Mouse (Mus musculus) adrenal gland, postnatal 4 days (tissue): ENCODE results near the gene Gm20388. TPM values are rescaled to one million over a fixed set of nuclear protein-coding genes. Genes with fewer than 3 reads are reported as not detected.

Source experiments
- DNase-seq, 2 experiments: peaks; one replicate each; pipeline ENCODE4 v3.0.0; 2021 to 2022; ENCODE audit warnings: low spot score in 2 of 2, mixed read lengths in 2 of 2
- total RNA-seq, 2 experiments: library from RNA; stranded (reverse); gene quantifications; 2 replicates each; pipeline ENCODE4 v1.2.3; 2021

The Gm20388 gene
- total RNA-seq, 2 experiments from 2014 or later: 8.8 TPM; not detected in 1

- no peak for DNase-seq
These were observed 3913.0 kb downstream of the Gm20388 start for GRCm38 (mm10) chr8:123823532-123824123.

GRCm38 (mm10) chr8:123826001-123826400, 3915.4 kb downstream of the Gm20388 start:
- DNase-seq: no peak

DNA sequence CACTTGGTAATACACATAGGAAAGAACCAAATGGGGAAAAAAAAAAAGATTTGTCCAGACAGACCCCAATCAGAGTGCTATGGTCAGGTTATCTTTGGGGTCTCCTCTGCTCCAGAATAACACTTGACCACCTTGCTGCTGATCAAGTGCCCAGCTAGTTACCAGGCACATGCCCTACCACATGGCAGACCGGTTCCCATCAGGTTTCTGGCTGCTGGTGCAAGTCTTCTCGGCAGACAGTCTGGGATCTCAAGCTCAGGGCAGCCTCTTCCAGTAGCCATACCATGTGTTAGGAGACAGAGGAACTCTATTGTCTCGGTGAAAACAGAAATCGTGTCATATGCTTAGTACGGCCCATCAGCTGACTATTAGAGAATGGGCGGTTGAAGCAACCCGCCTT, 3916.1 kb downstream of the Gm20388 start:
- DNase-seq: no peak

DNA sequence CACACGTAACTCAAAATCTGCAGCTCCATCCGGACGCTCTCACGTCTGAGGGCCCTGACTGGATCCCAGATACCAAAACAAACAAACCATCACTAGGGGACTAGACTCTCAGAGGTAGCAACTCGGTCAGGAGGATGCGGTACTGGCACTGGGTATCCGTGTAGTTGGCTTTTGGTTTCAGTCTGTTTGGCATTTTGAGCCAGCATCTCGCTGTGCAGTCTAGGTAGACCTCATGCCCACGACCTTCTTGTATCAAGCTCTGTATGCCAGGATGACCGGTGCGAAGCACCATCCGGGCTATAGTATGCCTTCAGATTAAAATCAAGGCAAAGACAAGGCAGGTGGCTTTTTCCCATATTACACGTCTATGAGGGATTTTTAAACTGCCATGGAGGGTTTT, 3916.9 kb downstream of the Gm20388 start:
- DNase-seq: no peak

DNA sequence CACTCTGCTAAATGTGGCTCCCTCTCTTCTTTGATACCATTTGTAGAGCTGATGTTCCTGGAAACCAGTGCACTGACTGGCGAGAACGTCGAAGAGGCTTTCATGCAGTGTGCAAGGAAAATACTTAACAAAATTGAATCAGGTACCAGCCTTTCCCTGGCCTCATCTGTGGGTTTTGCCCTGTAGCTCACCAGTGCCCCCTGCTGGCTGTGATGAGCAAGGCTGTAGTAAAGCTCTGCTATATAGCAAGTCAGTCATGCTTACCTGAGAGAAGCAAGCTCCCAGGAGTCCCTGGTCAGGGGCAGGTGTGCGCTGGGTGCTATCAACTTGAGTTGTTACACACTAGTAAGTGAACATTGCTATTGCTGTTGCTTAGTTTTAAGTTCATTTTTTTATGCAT, 3922.1 kb downstream of the Gm20388 start:
- DNase-seq: peak in 1 of 2 experiments; percentile 24

DNA sequence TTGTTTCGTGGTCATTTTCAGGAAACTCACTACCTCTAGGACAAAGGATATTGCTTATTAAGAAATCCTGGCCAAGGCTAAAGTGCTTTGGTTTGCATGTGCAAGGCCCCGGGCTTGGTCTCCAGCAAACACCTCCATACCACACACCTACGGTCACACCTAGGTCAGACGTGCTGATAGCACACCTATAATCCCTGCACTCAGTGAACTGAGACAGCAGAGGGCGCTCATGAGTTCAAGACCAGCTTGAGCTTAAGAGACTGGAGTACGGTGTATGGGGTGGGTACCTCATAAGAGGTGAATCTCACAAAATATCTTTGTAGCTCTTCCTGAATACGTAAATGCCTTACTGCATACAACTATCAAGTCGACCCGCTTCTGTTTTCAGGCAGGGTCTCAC, 3924.8 kb downstream of the Gm20388 start:
- DNase-seq: peak in 1 of 2 experiments; percentile 39

DNA sequence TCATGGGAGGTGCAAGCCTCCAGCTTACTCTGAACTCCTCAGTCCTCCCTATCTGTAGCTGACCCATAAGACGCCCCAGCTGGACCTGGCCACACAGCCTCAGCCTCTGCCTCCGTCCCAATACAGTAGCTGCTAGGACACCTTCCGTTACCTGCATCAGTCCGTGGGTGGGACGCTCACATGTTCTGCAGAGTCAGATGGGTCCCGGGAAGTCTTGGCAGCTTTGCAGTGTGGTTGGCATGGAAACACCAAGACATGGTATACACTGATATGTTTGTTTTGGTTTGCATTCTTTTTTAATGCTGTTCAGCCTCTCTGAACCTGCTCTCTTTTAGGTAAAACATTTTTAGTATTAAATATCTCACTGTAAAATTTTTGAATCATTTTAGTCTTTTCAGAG, 3925.7 kb downstream of the Gm20388 start:
- DNase-seq: no peak

GRCm38 (mm10) chr8:123838496-123838895, 3927.9 kb downstream of the Gm20388 start:
- no peak for DNase-seq

- no peak for DNase-seq
These were observed 3930.1 kb downstream of the Gm20388 start for GRCm38 (mm10) chr8:123840578-123841345.

- no peak for DNase-seq
These were observed 3931.4 kb downstream of the Gm20388 start for GRCm38 (mm10) chr8:123842086-123842485.

DNA sequence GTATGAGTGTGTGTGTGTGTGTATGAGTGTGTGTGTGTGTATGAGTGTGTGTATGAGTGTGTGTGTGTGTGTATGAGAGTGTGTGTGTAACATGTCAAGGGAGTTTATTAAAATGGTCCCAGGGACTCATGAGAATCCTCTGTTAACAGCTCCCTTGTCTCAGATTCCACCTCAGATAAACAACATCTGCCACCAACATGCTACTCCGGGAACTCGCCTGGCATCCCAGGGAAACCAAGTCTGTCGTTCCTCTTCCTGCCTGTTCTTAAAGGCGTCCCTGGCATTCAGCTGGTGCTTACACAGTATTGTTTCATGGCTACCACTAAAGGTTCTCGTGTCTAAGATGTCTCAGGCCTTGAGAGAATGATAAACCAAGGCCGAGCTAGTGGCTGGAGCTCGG, 3933.7 kb downstream of the Gm20388 start:
- no peak for DNase-seq

DNA sequence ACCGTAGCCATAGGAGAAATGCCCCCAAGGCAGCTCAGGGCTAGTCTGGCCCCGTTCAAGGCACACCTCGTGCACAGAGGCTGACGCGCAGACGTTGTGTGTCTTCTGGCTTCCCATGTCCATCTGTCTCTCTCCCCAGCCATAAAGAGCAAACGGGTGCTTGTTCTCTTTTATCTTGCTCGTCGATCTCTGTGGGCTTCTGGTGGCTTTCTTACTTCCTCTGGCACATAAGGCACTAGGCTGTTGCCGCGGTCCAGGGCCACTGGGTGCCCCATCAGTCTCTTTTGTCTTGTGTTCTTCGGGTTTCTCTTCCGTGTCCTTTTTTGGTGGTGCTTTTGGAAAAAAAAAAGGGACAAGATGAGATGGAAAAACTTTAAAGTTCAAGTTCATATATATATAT, 3934.5 kb downstream of the Gm20388 start:
- DNase-seq: no peak

- no peak for DNase-seq
These were observed 3935.3 kb downstream of the Gm20388 start for GRCm38 (mm10) chr8:123845991-123846390.

GRCm38 (mm10) chr8:123846509-123846908, 3935.9 kb downstream of the Gm20388 start:
- DNase-seq: no peak

- no peak for DNase-seq
These were observed 3936.9 kb downstream of the Gm20388 start for GRCm38 (mm10) chr8:123847546-123847945.

GRCm38 (mm10) chr8:123849352-123849751, 3938.7 kb downstream of the Gm20388 start:
- DNase-seq: no peak

- no peak for DNase-seq
These were observed 3940.9 kb downstream of the Gm20388 start for GRCm38 (mm10) chr8:123851590-123851989.

- no peak for DNase-seq
These were observed 3943.6 kb downstream of the Gm20388 start for GRCm38 (mm10) chr8:123854252-123854651.

- no peak for DNase-seq
These were observed 3944.3 kb downstream of the Gm20388 start for GRCm38 (mm10) chr8:123854733-123855475.

- DNase-seq: no peak
These were observed 3946.7 kb downstream of the Gm20388 start for GRCm38 (mm10) chr8:123857361-123857760.

DNA sequence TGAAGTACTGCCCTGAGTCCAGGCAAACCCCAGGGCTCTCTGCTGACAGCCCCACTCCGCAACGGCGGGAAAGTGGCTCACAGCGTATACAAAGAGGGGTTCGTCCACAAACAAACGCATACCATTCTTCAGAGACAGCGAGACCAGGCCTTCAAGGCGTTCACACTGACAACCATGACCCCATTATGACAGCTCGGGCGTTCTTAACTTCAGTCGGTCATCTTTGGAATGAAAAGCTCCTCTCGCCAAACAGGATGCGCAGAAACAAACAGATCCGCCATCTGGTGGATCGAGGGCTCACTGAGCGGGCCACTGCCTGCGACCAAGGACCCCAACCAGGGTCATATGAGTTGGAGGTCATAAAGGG, 3947.9 kb downstream of the Gm20388 start:
- no peak for DNase-seq
